Mouse (Mus musculus) cerebellum, adult 8-10 months (tissue): ENCODE data around the gene Slc12a6.
"Not testable (repeated sequence)": the region's sequence is repeated elsewhere in the genome, so short reads cannot be mapped to it uniquely, and the experiment has no call there.

Source experiments
- DNase-seq: peaks from one replicate; pipeline ENCODE4 v3.0.0; 2022

Gene Slc12a6

DNA sequence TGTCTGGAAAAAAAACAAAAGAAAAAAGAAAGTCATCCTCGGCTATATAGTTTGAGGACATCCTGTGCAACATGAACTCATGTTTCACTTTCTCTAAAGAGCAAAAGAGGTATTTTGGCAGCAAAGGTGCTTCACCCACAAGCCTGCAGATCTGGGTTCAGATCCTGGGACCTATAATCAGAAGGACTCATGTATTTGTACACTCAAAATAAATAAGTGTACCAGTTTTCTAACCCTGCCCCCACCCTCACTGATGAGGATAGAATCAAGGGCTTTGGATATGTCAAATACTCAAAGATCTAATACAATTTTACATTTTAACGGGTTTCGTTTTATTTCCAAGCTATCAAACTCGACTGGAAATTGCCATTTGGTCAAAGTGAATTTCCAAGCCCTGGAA lies 1.3 kb upstream of the Slc12a6 start:
- no peak for DNase-seq

DNA sequence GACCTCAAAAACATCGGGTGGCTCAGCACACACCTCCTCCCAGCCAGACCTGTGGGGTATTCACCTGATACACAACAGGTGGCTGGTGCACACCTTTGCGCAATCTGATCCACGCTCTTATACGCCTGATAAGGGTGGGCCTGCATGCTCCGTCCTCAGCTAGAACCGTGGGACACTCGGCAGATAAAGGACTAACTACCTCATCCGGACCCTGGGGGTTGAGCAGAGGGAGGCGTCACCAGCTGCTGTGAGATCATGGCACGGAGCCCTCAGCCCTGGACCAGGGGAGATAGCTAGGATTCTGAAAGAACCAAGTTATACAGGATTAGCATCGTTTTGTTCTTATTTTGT lies 592 bp downstream of the Slc12a6 start, which contains the start of gene Gm21985:
Gene Gm21985, plus strand, starts transcription at position 73 of the 351 bp plus-strand sequence.
- peak; percentile 50 for DNase-seq

GRCm38 (mm10) chr2:112266780-112267179 lies 1.2 kb downstream of the Slc12a6 start:
- DNase-seq = peak; percentile 31

DNA sequence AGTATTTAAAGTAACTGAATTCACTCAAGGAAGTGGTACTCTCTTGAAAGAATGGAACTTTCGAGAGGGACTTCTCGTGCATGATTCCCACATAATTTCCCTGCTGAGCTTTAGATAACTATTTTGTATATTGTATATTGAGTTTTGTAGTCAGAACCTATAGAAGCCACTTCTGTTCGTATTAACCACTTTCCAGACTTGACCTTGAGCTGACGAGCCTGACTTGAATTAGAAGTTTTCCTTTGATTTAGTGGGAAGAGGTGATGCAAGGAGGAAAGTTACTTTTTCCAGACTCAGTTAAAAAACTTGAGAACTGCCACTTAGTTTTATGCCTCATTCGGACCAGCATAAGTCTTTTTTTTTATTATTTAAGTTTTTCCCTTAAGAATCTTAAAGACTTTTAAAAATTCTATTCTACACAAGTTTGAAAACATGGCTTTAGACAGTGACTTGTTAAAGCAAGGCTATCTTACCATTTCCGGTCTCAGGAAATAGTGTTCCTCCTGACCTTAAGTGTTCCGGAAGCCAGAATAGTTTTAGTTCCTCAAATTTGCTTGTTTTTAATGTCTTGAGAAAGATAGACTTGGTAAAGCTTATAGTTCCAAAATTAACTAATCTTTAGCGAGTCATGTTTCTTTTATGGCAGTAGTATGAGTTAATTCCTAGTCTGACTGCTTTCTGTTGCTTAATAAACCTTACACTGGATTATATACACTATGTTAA lies 2.1 kb downstream of the Slc12a6 start:
- DNase-seq = no peak

- no peak for DNase-seq
These were observed 4.4 kb downstream of the Slc12a6 start for GRCm38 (mm10) chr2:112270011-112270410.

DNA sequence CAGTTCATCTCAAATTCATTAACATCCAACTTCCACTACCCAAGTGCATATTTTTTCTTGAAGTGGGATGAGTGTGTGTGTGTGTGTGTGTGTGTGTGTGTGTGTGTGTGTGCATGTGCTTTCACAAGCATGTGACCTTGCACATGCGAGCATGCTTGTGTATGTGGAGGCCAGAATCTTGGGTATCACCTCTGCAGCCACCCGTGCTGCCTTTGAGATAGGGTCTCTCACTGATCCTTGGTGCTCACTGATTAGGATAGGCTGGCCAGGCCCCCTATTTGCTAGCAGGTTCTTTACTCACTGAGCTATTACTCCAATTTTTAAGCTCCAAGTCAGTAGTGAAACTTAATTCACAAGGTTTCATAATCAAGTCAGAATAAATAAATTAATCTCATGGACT lies 7.3 kb downstream of the Slc12a6 start:
- DNase-seq = no peak

DNA sequence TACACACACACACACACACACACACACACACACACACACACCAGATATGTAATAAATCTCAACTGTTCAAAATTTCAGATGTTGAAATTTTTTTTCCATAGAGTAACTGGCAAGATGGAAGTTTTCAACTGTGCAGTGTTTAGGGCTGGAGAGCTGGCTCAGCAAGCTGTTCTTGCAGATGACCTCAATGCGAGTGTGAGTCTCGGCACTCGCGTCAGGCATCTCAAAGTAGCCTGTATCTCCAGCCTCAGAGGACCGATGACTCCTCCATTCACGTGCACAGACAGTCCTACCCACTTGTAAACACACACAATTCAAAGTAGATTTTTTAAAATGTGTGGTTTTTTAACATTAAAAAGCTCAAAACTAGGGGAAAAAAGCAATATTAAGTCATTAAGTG lies 7.8 kb downstream of the Slc12a6 start:
- DNase-seq = no peak

DNA sequence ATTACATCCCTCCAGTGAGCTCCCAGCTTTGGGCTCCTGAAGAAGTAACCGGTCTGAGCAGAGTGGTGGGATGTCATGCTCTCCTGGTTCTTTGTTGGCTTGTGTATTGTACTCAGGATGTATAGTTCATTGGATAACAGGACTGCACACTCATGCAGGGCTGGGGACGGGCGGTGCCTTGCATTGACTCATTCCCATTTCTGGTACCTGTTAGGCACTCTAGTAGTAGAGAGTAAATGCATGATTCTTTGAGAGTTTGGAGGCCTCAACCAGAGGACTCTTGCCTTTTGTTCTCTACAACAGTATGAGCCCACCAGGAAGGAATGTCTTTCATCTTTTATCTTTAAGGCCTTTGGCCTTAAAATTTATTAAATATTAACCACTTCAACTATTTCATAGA lies 11.2 kb downstream of the Slc12a6 start:
- DNase-seq = no peak

DNA sequence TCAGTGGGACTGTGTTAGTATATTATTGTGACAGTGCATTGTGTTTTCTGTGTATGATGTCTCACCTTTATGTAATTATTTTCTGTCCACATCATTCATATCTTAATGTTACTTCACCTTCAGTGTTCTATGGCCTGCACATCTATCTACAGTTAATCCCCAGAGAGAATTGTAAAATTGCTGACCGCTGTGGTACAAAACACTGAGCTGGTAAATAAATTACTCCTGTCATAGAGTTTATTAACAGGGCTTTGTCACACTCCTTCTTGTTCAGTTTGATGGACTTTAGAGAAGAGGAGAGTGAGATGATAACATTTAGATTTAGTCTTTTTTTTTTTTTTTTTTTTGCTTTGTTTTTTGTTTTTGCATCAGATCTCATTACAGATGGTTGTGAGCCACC lies 17.2 kb downstream of the Slc12a6 start:
- DNase-seq = no peak

DNA sequence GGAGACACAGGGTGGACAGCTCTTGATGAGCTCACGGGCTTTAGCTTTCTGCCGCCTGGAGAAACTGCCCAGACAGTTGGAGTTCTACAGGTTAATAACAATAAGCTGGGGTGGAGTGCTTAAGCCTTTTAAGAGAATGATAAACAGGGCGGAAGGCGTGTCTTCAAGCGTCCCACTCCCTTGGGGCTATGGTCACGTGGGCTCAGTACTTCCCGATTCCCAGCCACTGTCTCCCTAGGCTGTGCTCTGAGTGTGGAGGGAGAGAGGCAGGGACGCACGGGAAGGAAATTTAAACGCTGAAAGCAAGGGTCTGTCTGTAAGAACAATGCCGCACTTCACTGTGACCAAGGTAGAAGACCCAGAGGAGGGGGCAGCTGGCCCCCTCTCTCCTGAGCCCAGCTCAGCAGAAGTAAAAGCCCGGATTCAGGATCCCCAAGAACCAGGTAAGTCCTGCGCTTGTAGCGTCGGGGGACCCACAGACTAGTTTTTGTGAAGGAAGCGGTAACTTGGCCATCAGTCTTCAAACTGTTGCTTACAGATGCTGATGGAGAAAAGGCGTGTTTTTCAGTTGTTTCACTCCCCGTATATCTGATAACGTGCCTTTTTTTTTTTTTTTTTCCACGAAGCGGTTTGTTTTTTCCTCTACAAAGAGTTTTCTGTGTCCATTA lies 18.9 kb downstream of the Slc12a6 start:
- no peak for DNase-seq

- no peak for DNase-seq
These were observed 19.4 kb downstream of the Slc12a6 start for GRCm38 (mm10) chr2:112285031-112285390.

- DNase-seq = not testable (repeated sequence)
These were observed 20.4 kb downstream of the Slc12a6 start for GRCm38 (mm10) chr2:112286062-112286461.

DNA sequence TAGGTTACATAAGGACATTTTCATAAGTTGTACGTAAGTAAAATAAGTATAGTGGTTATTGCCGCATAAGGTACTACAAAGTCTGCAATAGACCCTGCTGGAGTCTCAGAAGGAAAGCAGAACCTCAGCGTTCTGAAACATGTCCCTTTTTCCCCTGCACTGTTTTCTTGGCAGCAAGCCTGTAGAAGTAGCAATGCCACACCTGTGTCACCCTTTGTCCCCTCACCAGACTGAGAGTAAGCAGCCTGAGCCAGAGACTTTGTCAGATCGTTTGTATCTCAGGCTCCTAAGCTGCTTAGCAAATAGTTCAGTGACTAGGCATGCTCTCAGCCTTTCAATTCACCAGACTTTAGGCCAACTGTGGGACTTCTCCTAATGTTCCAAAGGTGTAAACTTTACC lies 21.4 kb downstream of the Slc12a6 start:
- DNase-seq = no peak

DNA sequence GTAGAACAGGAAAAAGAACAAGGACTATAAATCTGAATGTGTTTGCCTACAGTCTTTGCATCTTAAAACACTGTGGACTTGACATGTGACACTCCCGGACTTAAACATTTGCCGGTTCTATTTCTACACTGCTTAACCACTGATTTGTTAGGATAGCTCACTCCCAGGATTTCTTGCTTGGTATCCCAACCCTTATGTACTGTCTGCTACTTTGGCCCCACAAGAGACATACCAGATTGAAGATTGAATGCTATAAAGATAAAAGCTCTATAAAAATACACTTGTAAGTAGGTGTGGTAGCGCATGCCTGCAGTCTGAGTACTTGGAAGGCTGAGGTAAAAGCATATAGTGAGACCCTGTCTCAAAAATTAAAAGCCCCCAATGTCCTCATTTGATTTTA lies 23.9 kb downstream of the Slc12a6 start:
- DNase-seq = no peak

GRCm38 (mm10) chr2:112292823-112293222 lies 27.2 kb downstream of the Slc12a6 start:
- DNase-seq = no peak

- no peak for DNase-seq
These were observed 30.6 kb downstream of the Slc12a6 start for GRCm38 (mm10) chr2:112296211-112296610.

- DNase-seq = no peak
These were observed 32.6 kb downstream of the Slc12a6 start for GRCm38 (mm10) chr2:112298221-112298620.

DNA sequence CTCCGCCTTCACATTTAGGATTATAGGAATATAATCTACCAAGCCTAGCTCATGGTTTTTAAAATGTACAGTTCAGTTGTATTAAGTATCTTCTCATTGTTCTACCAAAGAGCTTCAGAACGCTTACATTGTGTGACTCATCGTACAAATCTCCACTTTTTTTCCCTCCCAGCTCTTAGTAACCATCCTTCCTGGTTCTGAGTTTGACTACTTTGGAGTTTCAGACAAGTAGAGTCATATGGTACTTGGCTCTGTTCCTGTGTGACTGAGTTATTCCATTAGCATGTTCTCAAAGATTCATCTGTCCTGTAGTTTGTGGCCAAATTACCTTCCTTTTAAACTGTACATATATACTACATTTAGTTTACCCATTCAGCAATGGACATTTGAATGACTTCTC lies 43.0 kb downstream of the Slc12a6 start:
- DNase-seq = no peak

GRCm38 (mm10) chr2:112309161-112309600 lies 43.6 kb downstream of the Slc12a6 start:
- DNase-seq = peak; percentile 19

DNA sequence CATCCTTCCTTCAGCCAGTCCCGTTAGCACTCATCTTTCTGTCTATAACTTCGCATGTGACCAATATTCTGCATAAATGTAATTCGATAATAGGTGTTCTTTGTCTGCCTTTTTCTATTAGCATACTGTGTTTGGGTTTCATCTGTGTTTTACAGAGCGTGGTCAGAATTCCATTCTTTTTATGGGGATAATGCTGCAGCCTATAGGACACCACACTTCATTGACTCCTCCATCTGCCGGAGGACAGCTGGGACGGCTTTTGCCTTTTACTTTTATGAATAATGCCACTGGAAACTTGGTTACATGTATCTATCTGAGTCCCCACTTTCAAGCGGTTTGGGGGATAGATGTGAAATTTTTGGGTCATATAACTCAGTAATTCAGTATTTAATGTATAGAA lies 50.0 kb downstream of the Slc12a6 start:
- DNase-seq = no peak

GRCm38 (mm10) chr2:112318227-112318626 lies 52.6 kb downstream of the Slc12a6 start:
- no peak for DNase-seq

DNA sequence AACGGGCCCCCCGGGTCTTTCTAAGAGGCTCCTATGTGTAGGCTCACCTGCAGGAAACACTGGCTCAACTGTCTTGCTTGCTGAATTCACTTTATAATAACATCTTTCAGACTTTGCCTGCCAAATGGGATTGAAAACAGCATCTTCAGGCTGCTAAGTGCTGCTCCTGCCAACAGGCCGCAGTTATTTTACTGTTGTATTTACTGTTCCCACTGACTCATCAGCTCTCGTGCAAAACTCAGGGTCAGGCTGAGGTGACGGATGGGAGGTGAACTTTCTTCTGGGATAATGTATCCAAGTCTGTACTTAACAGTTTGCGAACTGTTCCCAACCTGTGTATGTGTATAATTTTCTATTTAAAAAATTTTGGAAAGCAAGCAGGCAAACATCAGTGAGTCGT lies 53.3 kb downstream of the Slc12a6 start:
- DNase-seq = no peak

DNA sequence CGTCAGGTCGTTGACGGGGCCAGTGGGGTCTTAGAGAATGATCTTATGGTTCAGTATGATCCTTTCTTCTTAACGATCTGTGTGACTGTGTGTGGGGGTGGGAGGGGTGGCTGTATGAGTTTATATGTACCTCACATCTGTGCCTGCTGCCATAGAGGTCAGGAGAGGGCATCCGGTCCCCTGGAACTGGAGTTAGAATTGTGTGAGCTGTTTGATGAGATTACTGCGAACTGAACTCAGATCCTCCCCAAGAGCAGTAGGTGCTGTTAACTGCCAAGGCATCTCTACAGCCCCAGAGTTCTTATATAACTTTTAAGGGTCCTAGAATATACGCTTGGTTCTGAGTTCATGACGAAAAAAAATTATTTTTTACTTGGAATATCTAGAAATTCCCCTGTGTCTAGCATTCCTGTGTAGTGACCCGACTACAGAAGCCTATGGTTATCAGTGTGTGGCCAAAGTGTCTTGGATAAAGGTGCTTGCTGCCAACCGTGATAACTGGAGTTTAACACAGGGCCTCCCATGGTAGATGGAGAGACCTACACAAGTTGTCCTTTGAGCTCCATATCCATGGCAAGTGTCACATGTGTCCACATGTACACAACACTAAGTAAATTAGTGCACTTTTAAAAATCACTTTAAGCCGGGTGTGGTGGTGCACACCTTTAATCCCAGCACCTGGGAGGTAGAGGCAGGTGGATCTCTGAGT lies 62.6 kb downstream of the Slc12a6 start:
- DNase-seq = no peak
